Mouse (Mus musculus) common myeloid progenitor, adult 5-6 weeks (primary cell): ENCODE results near the gene Tnpo2. TPM values are rescaled to one million over a fixed set of nuclear protein-coding genes. Genes with fewer than 3 reads are reported as not detected.
"Not testable (repeated sequence)": the region's sequence is repeated elsewhere in the genome, so short reads cannot be mapped to it uniquely, and the experiment has no call there.

ENCODE experiments used
- ATAC-seq: replicated peaks from 2 replicates; pipeline ENCODE4 v1.8.0; 2016; ENCODE audit warnings: low read depth, mild to moderate bottlenecking, moderate TSS enrichment, inconsistent platforms; ENCODE audit not compliant: poor library complexity, severe bottlenecking
- total RNA-seq: library from RNA; stranded (forward); fragments of 200-1000, 187-1606 nt; gene quantifications from 2 replicates; pipeline ENCODE4 v1.2.3, GENCODE M21; 2017

Gene Tnpo2
- total RNA-seq, 1 experiment from 2014 or later = 23.2 TPM

DNA sequence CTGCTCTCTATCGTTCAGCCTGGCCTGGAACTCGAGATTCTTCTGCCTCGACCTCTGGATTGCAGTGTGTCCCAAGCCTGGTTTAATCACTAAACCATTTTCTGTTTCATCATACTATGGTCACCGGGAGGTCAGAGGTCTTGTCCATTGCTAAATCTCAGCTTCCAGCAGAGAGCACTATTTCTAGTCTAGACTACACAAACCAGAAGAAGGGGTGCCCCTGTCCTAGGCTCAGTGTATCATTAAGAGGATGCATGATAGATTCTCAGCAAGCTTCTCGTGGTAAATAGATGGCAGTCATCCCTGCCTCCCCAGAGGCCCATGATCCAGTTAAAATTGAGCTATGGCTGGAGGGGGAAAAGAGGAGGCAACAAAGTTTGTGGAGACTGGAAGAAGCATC lies 34.3 kb downstream of the Tnpo2 start:
- ATAC-seq = no peak

DNA sequence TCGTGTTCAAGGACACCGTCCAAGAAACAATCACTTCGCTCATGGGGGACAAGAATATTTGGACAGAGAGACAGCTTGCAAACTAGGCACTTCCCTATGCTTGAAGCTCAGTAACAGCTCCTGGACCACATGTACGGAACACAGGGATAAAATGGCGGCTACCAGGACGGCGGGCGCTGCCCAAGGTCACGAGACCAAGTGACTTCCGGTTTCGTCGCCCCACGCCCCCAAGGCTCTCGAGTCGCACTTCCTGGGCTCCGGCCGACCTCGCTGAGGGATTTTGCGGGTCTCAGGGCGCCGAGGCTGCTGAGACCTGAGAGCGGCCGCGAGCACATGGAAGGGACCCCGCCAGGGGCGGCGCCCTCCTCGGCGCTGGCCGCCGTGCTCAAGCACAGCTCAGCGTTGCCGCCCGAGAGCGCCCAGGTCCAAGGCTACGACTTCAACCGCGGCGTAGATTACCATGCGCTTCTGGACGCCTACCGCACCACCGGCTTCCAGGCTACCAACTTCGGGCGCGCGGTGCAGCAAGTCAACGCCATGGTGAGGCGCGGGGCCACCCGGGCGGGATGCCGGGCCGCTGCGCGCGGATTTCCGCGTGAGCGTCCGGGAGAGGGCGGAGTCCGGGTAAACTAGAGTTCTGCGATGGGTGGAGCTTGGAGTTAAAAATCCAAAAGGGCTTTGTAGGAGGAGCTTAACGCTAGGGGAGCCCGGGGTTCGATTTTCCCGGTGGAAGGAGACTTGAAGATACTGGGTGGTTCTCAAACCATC lies 35.0 kb downstream of the Tnpo2 start, which contains the start of gene Dhps:
Dhps (plus strand) TSS at position 244 of the 768 bp plus-strand sequence.
- peak; percentile 86 for ATAC-seq

DNA sequence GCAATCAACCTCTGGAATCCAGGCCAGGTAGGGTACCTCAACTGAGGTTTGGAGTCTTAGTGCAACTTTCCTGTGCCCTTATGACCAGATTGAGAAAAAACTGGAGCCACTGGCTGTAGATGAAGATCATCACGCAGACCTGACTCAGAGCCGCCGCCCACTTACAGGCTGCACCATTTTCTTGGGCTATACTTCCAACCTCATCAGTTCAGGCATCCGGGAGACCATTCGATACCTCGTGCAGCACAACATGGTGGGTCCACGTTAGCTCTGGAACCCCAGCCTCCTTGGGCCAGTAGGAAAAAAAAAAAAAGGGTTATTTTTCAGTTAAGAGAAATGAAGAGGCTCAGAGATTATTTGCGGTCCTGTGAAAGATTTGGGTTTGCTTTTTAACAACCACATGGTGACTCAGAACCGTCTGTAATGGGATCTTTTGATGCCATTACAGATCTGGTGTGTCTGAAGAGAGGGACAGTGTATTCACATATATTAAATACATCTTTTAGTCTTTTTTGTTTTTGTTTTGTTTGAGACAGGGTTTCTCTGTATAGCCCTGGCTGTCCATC lies 35.7 kb downstream of the Tnpo2 start:
- 0 out of 2 replicates have a peak, but pooled peaks have one; percentile 12 for ATAC-seq

DNA sequence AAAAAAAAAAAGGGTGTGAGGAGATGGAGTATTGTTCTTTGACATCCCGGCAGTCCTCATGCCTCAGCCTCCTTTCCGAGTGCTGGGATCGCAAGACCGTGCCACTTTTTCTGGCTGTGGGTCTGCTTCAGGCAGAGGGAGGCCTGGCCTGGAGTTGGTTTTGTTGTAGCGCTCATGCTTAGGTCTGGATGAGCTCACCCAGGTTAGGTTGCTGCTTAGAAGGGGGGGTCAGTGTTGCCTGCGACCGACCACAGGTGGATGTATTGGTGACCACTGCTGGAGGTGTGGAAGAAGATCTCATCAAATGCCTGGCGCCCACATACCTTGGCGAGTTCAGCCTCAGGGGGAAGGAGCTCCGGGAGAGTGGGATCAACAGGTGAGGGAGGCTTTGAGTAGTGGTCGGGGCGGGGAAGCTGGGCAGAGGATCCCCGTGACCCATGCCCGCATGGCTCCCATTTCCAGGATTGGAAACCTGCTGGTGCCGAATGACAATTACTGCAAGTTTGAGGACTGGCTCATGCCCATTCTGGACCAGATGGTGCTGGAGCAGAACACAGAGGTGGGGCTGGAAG lies 36.4 kb downstream of the Tnpo2 start:
- ATAC-seq = no peak

DNA sequence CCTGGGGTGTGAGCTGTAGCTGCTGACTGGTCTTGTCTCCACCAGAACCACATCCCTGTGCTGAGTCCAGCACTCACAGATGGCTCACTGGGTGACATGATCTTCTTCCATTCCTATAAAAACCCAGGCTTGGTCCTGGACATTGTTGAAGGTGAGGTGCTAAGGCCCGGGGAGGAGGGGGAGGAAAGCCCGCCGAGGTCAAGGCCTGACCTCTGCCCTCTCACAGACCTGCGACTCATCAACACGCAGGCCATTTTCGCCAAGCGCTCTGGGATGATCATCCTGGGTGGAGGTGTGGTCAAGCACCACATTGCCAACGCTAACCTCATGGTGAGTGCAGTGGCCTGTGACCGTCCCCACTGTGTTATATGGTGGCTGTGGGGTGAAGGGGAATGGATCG lies 37.5 kb downstream of the Tnpo2 start:
- ATAC-seq = no peak

DNA sequence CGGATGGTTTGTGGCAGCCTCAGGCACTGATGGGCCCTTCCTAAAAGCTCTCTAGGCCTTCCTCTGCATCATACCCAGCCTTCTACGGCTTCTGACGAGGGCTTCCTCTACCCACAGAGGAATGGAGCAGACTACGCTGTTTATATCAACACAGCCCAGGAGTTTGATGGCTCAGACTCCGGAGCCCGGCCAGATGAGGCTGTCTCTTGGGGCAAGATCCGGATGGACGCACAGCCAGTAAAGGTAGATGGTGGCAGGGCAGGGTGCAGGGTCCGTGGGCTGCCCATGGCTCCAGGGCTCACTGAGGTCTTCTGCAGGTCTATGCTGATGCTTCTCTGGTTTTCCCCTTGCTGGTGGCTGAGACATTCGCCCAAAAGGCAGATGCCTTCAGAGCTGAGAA lies 37.9 kb downstream of the Tnpo2 start:
- no peak for ATAC-seq

DNA sequence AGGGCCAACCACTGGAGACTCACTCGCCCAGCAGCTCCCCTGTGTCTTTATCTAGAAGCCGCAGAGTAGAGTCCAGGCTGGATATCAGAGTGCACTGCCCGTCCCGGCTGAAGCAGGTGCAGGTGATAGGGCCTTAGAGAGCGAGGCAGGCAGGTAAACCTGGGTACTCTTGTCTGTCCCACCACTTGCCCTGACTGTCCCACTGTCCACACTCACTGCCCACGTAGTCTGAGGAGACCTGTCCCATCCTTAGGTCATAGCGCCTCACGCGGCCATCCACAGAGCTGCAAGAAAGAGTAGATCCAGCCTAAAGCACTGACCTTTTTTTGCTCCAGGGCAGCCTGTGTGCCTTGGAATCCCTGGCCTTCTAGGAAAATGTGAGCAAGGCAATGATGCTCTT lies 39.3 kb downstream of the Tnpo2 start:
- no peak for ATAC-seq

DNA sequence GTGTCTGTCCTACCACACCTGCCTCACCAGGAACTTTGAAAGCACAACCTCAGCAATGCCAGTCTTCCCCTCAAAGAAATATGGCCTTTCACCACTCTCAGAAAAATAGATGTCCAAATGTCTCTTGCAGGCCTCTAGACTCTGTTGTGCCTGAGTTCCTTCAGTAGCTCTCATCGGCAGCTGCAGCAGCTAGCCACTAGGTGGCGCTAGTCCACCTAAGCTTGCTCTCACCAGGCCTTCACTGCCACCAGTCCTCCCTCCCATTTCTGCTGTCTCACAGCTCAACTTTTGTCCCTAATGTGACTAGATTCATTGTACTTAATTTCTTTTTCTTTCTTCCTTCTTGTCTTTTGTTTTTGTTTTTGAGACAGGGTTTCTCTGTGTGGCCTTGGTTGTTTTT lies 40.3 kb downstream of the Tnpo2 start:
- peak; percentile 49 for ATAC-seq

DNA sequence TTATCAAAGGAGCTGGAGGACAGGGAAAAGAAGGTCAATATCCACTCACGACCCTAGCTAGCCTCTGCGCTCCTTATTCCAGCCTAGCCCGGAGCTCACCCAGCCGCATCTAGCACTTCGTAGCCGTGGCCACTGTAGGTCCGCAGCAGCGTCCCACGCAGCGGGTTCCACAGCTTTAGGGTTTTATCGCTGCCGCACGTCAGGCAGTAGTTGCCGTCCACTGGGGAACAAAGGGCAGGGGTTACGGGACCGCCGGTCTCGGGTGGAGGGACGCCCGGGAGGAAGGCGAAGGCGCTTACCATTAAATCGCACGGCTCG lies 43.5 kb downstream of the Tnpo2 start:
- no peak for ATAC-seq

DNA sequence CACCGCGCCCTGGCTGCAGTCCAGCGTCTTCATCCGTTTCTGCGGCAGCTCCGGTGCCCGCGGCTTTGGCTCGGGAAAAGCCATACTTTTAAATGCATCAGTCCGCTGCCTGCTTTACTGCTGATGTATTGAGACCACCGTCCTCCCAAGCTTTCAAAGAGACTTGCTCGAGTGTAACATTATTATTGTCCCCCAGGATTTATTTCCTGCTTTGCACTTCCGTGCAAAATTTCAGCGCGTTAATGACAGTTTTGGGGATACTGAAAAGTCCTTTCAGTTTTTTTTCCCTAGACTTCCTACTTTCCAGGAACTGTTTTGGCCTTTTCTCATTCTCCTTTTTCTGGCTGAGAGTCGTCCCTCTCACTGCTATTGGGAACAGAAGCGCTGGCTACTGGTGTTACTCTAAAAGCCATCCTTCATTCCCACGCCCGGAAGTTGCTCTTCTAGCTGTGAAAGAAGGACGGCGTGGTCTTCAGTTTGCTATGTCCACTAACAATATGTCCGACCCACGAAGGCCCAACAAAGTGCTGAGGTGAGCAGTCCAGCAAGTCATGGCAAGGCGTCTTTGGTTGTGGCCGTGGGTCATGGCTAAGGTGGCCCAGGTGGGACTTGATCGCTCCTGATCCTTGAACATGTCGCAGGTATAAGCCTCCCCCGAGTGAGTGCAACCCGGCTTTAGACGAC lies 44.0 kb downstream of the Tnpo2 start, which contains the start of gene Wdr83os:
Wdr83os (plus strand) TSS at position 209 of the 684 bp plus-strand sequence.
- peak; percentile 27; the same call in 1 of the 2 replicates for ATAC-seq

DNA sequence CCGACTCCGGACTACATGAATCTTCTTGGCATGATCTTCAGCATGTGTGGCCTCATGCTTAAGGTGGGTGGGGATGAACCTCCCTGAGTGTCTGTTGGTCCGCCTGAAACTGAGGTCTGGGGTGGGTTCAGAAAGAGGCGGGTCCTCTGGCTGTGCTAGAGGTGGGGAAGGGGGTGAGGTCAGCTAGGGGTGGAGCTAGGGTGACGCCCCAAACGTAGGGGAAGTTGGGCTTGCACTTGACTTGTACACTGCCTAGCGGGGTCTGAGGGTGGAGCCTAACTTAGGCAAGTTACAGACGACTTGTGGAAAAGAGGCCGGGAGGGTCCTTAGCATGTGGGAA lies 44.5 kb downstream of the Tnpo2 start, which contains the start of gene Wdr83:
Wdr83 (minus strand) TSS at position 91 of the 340 bp plus-strand sequence.
- ATAC-seq = peak; percentile 66

DNA sequence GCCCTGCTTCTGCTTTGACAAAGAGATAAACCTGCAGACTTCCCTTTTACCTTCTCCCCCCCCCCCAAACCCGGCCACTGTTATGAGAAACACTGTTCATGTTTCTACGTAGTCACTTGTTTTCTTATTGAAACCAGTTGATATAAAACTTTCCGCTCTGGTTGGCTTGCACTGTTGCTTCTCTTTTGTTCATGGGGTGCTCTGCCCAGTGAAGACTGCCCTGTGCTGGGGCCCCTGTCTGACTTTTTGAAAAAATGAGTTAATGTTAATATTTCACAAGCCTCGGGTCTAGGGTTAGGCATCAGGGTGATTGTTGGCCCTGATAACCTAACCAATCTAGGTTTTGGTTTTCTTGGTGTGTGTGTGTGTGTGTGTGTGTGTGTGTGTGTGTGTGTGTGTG lies 45.5 kb downstream of the Tnpo2 start:
- ATAC-seq = not testable (repeated sequence)

DNA sequence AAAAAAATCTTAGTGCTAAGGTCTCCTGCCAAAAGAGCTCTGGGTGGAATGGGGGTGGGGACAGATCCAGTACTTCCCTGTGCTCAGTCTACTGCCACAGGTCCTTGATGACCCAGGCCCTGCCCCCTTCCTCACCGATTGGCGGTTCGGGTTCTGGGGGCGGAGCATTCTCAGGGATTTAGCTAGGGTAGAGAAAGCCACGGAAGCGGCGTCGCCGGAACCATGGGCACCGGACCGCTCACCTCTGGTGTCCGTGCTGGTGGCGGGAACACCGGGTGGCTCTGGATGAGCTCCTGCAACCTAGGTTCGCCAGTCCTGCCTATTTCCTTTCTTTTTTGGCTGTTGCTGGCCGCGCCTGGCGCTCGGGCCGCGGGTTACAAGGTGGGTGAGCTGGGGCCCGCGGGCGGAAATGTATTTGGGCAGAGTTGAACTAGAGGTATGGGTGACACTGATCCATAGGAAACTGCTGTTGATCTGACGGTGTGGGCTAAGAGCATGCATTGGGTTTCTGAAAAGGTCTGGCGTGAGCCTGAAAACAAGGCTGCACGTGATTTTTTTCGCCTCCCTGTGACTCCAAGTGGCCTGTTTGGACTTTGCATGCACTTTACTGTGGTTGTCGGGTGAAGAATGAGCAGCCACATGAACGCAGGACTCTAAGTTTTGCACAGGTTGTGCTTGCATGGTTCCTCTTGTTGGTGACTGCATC lies 46.5 kb downstream of the Tnpo2 start, which contains the start of gene Man2b1:
Man2b1 (plus strand) TSS at position 163 of the 706 bp plus-strand sequence.
- ATAC-seq = peak; percentile 64

DNA sequence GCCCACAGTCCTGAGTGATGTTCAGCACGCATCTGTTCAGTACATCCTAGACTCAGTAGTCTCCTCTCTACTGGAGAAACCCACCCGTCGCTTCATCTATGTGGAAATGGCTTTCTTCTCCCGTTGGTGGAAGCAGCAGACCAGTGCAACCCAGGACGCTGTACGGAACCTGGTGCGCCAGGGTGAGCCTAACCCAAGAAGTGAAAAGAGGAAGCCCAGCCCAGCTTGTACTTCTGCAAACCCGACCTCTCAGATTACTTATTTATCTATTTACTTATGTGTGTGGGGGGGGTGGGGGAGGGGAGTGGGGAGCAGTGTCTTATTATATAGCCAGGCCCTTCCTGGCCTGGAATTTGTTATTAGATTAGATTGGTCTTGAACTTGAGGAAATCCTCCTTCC lies 47.9 kb downstream of the Tnpo2 start:
- 0 out of 2 replicates have a peak, but pooled peaks have one; percentile 4 for ATAC-seq

DNA sequence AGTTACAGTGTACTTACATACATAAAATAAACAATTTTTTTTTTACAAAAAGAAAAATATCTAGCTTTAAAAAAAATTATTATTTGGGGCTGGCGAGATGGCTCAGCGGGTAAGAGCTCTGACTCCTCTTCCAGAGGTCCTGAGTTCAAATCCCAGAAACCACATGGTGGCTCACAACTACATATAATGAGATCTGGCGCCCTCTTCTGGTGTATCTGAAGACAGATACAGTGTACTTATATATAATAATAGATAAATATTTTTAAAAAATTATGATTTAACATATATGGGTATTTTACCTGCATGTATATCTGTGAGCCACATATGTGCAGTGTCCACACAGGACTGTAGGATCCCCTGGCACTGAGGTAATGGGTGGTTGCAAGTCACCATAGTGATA lies 49.5 kb downstream of the Tnpo2 start:
- no peak for ATAC-seq

DNA sequence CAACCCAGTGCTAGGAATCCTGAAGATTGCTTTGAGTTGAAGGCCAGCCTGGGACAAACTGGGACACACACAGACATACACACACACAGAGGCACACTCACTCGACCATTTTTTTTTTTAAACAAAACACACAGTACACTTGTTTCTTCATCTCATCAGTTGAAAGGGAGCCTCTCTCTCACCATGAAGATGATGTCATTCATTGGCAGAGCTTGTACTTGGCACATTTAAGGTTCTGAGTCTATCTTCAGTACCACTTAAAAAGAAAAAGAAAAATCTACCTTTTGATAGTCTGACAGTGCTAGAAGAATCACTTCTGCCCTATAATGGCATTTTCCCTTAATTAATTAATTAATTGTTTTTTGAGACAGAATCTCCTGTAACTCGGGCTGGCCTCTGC lies 52.1 kb downstream of the Tnpo2 start:
- ATAC-seq = no peak

DNA sequence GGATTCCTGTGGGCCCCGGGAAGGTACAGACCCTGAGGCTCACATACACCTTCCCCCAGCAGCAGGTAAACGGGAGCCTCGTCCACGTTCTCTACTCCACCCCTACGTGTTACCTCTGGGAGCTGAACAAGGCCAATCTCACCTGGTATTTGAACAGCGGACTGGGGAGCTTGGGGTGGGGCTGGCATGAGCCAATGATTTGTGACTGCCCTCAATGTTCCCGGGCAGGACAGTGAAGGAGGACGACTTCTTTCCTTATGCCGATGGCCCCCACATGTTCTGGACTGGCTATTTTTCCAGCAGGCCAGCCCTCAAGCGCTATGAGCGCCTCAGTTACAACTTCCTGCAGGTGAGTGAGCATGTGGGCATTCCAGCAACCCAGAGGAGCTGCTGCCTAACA lies 54.1 kb downstream of the Tnpo2 start:
- no peak for ATAC-seq

DNA sequence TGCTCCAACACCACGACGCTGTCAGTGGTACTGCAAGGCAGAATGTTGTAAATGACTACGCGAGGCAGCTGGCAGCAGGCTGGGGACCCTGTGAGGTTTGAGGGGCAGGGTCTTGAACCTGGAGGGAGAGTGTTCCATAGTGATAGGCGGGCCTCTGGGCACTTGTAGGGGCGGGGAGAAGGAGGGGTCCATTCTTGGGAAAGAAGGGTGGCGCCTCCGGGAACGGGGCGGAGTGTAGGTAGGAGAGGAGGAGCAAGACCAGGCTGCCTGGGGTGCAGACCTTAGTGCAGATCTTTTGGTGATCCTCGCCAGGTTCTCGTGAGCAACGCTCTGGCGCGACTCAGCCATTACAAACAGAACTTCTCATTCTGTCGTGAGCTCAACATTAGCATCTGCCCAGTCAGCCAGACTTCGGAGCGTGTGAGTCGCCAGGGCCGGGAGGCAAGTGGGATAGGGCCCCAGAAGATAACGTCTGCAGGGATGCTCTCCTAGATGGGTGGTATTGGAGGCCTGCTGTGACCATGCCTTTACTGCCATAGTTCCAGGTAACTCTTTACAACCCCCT lies 54.9 kb downstream of the Tnpo2 start:
- no peak for ATAC-seq

DNA sequence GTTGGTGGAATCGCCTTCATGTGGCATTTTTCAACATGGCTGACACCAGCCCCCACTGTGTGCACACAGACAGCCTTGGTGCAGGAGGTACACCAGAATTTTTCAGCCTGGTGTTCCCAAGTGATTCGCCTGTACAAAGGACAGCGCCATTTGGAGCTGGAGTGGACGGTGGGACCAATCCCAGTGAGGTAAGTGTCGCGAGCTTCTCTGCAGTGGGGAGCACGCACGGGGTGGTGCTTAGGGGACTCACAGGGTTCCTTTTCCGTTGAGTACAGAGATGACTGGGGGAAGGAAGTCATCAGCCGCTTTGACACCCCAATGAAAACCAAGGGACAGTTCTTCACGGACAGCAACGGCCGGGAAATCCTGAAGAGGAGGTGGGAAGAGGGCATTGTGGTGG lies 58.3 kb downstream of the Tnpo2 start:
- no peak for ATAC-seq

DNA sequence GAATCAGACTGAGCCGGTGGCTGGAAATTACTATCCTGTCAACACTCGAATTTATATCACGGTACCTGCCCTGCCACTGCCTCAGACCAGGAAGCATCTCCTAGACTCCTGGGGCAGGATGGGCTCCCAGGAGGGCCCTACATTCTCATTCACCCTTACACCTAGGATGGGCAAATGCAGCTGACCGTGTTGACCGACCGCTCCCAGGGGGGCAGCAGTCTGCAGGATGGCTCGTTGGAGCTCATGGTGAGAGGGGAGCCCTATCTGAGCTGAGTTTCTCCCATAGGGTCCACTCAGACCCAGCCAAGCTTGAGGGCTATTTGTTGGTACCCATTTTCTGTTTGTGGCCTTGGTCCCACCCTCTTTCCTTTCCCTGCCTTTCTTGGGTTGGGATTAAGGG lies 58.9 kb downstream of the Tnpo2 start:
- no peak for ATAC-seq
